Mouse (Mus musculus): ENCODE data around the gene Krtap1-4. TPM values are rescaled to one million over a fixed set of nuclear protein-coding genes. Genes with fewer than 3 reads are reported as not detected.

Gene Krtap1-4
- polyA plus RNA-seq, 1 experiment from 2014 or later: not detected

- Histone ChIP-seq H3K36me3 (ENCODE audit: control insufficient read depth, insufficient read depth, low read length) (no peaks in the 10 kb centered on the region), H3K4me2 (replicated peaks; ENCODE audit: low read depth, low read length) (no peak within 1 kb of the TSS), H3K9ac (ENCODE audit: low read depth, low read length) (no peak within 1 kb of the TSS), H3K9me3 (ENCODE audit: control insufficient read depth, low read length) (no peaks in the 10 kb centered on the region), H3K4me1 (ENCODE audit: control insufficient read depth, insufficient read depth, low read length) (no peaks in the 10 kb centered on the region), H3K27me3 (ENCODE audit: control insufficient read depth, insufficient read depth, low read length) (no peaks in the 10 kb centered on the region), H3K4me3 (ENCODE audit: low read length) (no peak within 1 kb of the TSS), H3K27ac (ENCODE audit: low read depth, low read length) (no peak within 1 kb of the TSS)
- ATAC-seq (ENCODE audit: low FRiP score, low TSS enrichment): no peak
- WGBS: 89% methylated on average over 9 of the region's 9 CpGs
These were observed 24.1 kb downstream of the Krtap1-4 start, which contains the start of gene Gm11939 for GRCm38 (mm10) chr11:99559366-99559765. Gm11939 (minus strand) TSS chr11:99559466.

DNA sequence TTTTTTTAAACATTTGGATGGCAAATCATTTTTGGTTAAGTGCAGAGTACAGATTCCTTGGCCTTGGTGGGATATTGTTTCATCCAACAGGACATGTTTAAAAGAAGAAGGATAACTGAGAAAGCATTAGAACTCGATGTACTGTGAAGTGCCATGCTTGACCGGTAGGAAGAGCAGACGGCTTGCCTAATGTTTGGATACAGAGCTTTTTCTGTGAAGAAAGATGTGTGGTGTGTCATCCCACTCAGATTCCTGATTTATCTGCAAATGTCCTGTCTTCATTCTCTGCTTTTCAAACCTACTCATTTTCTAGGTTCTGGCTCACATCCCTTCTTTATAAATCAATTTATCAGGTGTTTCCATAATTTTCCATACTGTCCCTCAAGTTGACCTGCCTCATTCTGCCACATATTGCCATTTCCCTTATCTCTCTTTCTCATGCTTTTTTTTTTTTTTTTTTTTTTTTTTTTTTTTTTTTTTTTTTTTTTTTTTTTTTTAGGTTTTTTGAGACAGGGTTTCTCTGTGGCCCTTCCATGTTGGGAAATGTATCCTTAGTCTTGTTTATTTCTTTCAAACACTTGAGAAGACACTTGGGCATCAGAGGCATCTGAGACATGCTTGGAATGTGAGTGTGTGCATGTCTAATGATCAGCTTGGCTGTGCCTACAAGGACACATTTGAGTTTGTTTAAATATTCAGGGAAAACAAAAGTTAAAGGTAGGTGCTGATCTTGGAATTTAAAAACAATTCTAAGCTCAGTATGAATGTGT, 25.3 kb downstream of the Krtap1-4 start:
- Histone ChIP-seq H3K36me3 (ENCODE audit: control insufficient read depth, insufficient read depth, low read length) (no peaks in the 10 kb centered on the region), H3K9me3 (ENCODE audit: control insufficient read depth, low read length) (no peaks in the 10 kb centered on the region), H3K4me2 (replicated peaks; ENCODE audit: low read depth, low read length) (no peak overlapping the region), H3K4me1 (ENCODE audit: control insufficient read depth, insufficient read depth, low read length) (no peaks in the 10 kb centered on the region), H3K4me3 (ENCODE audit: low read length) (no peak overlapping the region), H3K27ac (ENCODE audit: low read depth, low read length) (no peak overlapping the region), H3K9ac (ENCODE audit: low read depth, low read length) (no peak overlapping the region), H3K27me3 (ENCODE audit: control insufficient read depth, insufficient read depth, low read length) (no peaks in the 10 kb centered on the region)
- WGBS: 50% methylated on average over 3 of the region's 3 CpGs
- no peak for ATAC-seq (ENCODE audit: low FRiP score, low TSS enrichment)

DNA sequence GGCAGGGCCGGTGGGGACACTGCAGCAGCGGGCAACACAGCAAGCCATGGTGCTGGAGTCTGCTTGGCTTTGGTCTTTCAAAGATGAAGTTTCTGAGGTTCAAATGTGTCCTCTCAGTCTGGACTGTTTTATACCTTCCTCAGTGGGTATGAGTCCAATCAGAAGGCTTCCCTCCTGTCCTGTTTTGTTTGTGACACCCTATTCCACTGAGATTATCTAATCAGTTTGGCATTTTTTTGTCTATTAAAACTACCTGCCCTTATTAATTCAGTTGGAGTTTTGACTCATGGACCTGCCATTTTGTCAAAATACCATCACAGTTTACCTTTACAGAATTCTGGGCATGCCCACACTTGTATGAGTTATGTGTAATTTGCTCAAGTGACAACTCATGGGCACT, 26.7 kb downstream of the Krtap1-4 start, which contains the start of gene Krtap3-2:
TSS of gene Krtap3-2 (minus strand) at position 101 of the 400 bp plus-strand sequence.
- Histone ChIP-seq H3K27ac (ENCODE audit: low read depth, low read length) (no peak within 1 kb of the TSS), H3K4me3 (ENCODE audit: low read length) (no peak within 1 kb of the TSS), H3K4me2 (replicated peaks; ENCODE audit: low read depth, low read length) (no peak within 1 kb of the TSS), H3K36me3 (ENCODE audit: control insufficient read depth, insufficient read depth, low read length) (no peaks in the 10 kb centered on the region), H3K9ac (ENCODE audit: low read depth, low read length) (no peak within 1 kb of the TSS), H3K9me3 (ENCODE audit: control insufficient read depth, low read length) (no peaks in the 10 kb centered on the region), H3K4me1 (ENCODE audit: control insufficient read depth, insufficient read depth, low read length) (no peaks in the 10 kb centered on the region), H3K27me3 (ENCODE audit: control insufficient read depth, insufficient read depth, low read length) (no peaks in the 10 kb centered on the region)
- ATAC-seq (ENCODE audit: low FRiP score, low TSS enrichment): no peak
- 80% methylated on average over 2 of the region's 2 CpGs for WGBS

DNA sequence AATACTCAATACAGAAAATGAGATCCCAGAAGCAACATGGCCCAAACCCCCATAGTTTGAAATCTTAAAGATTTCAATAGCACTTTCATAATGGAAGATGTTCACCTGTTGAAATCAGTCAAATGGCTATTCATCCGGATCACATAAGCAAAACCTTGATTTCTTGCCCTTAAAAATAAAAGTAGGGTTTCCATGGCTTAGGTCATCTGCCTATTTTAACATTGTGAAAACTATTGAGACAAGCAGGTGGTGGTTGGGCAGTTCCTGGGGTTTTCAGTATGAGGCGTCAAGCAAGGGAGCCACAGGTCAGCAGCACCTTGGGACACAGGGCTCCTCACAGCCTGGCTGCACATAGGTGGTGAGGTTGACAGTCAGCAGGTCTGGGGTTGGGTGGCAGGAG, 27.3 kb downstream of the Krtap1-4 start:
- Histone ChIP-seq H3K9me3 (ENCODE audit: control insufficient read depth, low read length) (no peaks in the 10 kb centered on the region), H3K27ac (ENCODE audit: low read depth, low read length) (no peak overlapping the region), H3K36me3 (ENCODE audit: control insufficient read depth, insufficient read depth, low read length) (no peaks in the 10 kb centered on the region), H3K4me1 (ENCODE audit: control insufficient read depth, insufficient read depth, low read length) (no peaks in the 10 kb centered on the region), H3K9ac (ENCODE audit: low read depth, low read length) (no peak overlapping the region), H3K27me3 (ENCODE audit: control insufficient read depth, insufficient read depth, low read length) (no peaks in the 10 kb centered on the region), H3K4me2 (replicated peaks; ENCODE audit: low read depth, low read length) (no peak overlapping the region), H3K4me3 (ENCODE audit: low read length) (no peak overlapping the region)
- no peak for ATAC-seq (ENCODE audit: low FRiP score, low TSS enrichment)
- 87% methylated on average over 2 of the region's 2 CpGs for WGBS

- 31% methylated on average over 4 of the region's 4 CpGs for WGBS
- no peak within 1 kb of the TSS for H3K27ac ChIP-seq (ENCODE audit: low read depth, low read length)
These were observed 32.7 kb downstream of the Krtap1-4 start, which contains the start of gene Krtap3-3 for GRCm38 (mm10) chr11:99550765-99551164. Krtap3-3 (minus strand) TSS chr11:99550865.

GRCm38 (mm10) chr11:99547892-99548291, 35.6 kb downstream of the Krtap1-4 start:
- H3K36me3 ChIP-seq (ENCODE audit: control insufficient read depth, insufficient read depth, low read length): no peaks in the 10 kb centered on the region
- no peaks in the 10 kb centered on the region for H3K4me1 ChIP-seq (ENCODE audit: control insufficient read depth, insufficient read depth, low read length)
- no peak overlapping the region for H3K4me3 ChIP-seq (ENCODE audit: low read length)
- H3K9ac ChIP-seq (ENCODE audit: low read depth, low read length): no peak overlapping the region
- no peaks in the 10 kb centered on the region for H3K9me3 ChIP-seq (ENCODE audit: control insufficient read depth, low read length)
- no peak for ATAC-seq (ENCODE audit: low FRiP score, low TSS enrichment)
- no peak overlapping the region for H3K4me2 ChIP-seq (replicated peaks; ENCODE audit: low read depth, low read length)
- no peak overlapping the region for H3K27ac ChIP-seq (ENCODE audit: low read depth, low read length)
- H3K27me3 ChIP-seq (ENCODE audit: control insufficient read depth, insufficient read depth, low read length): no peaks in the 10 kb centered on the region

More at GRCm38 (mm10) chr11:99550765-99551164, 32.7 kb downstream of the Krtap1-4 start, which contains the start of gene Krtap3-3:
- Histone ChIP-seq H3K9ac (ENCODE audit: low read depth, low read length) (no peak within 1 kb of the TSS), H3K27me3 (ENCODE audit: control insufficient read depth, insufficient read depth, low read length) (no peaks in the 10 kb centered on the region), H3K36me3 (ENCODE audit: control insufficient read depth, insufficient read depth, low read length) (no peaks in the 10 kb centered on the region), H3K4me2 (replicated peaks; ENCODE audit: low read depth, low read length) (no peak within 1 kb of the TSS), H3K9me3 (ENCODE audit: control insufficient read depth, low read length) (no peaks in the 10 kb centered on the region), H3K4me3 (ENCODE audit: low read length) (no peak within 1 kb of the TSS), H3K4me1 (ENCODE audit: control insufficient read depth, insufficient read depth, low read length) (no peaks in the 10 kb centered on the region)
- ATAC-seq (ENCODE audit: low FRiP score, low TSS enrichment): no peak

- no peak for ATAC-seq (ENCODE audit: low FRiP score, low TSS enrichment)
- Histone ChIP-seq H3K4me1 (ENCODE audit: control insufficient read depth, insufficient read depth, low read length) (no peaks in the 10 kb centered on the region), H3K27ac (ENCODE audit: low read depth, low read length) (no peak overlapping the region), H3K36me3 (ENCODE audit: control insufficient read depth, insufficient read depth, low read length) (no peaks in the 10 kb centered on the region), H3K9me3 (ENCODE audit: control insufficient read depth, low read length) (no peaks in the 10 kb centered on the region), H3K27me3 (ENCODE audit: control insufficient read depth, insufficient read depth, low read length) (no peaks in the 10 kb centered on the region), H3K4me2 (replicated peaks; ENCODE audit: low read depth, low read length) (no peak overlapping the region; the same call in 1 of the 2 replicates), H3K4me3 (ENCODE audit: low read length) (no peak overlapping the region), H3K9ac (ENCODE audit: low read depth, low read length) (no peak overlapping the region)
- 64% methylated on average over 9 of the region's 9 CpGs for WGBS
These were observed 43.7 kb downstream of the Krtap1-4 start for GRCm38 (mm10) chr11:99539721-99540120.

Other genes starting within 250 kb of the Krtap1-4 start
- gene Krt26, start 245.7 kb downstream of the Krtap1-4 start, polyA plus RNA-seq (2014; fragmentation: Nextera tagmentation; extraction: Ambion mirVana): not detected in 2 replicates
- not detected in 2 replicates for gene Krt27, start 232.6 kb downstream of the Krtap1-4 start, polyA plus RNA-seq (2014; fragmentation: Nextera tagmentation; extraction: Ambion mirVana)
- gene Krt28, start 208.8 kb downstream of the Krtap1-4 start, polyA plus RNA-seq (2014; fragmentation: Nextera tagmentation; extraction: Ambion mirVana): 0.18 TPM in 1 of 2 replicates, not detected in the other
- gene Krt10, start 194.3 kb downstream of the Krtap1-4 start, polyA plus RNA-seq (2014; fragmentation: Nextera tagmentation; extraction: Ambion mirVana): 31.3 and 37.5 TPM in 2 replicates
- not detected in 2 replicates for gene Krt12, start 161.4 kb downstream of the Krtap1-4 start, polyA plus RNA-seq (2014; fragmentation: Nextera tagmentation; extraction: Ambion mirVana)
- 0.22 and 0.36 TPM in 2 replicates for gene Krt20, start 145.5 kb downstream of the Krtap1-4 start, polyA plus RNA-seq (2014; fragmentation: Nextera tagmentation; extraction: Ambion mirVana)
- gene Krt23, start 90.5 kb downstream of the Krtap1-4 start, polyA plus RNA-seq (2014; fragmentation: Nextera tagmentation; extraction: Ambion mirVana): 24.7 and 33.3 TPM in 2 replicates
- 0.43 and 0.69 TPM in 2 replicates for gene Krt39, start 62.3 kb downstream of the Krtap1-4 start, polyA plus RNA-seq (2014; fragmentation: Nextera tagmentation; extraction: Ambion mirVana)
- not detected in 2 replicates for gene Krt40, start 40.5 kb downstream of the Krtap1-4 start, polyA plus RNA-seq (2014; fragmentation: Nextera tagmentation; extraction: Ambion mirVana)
- not detected in 2 replicates for gene Krtap3-3, start 32.8 kb downstream of the Krtap1-4 start, polyA plus RNA-seq (2014; fragmentation: Nextera tagmentation; extraction: Ambion mirVana)
- not detected in 2 replicates for gene Krtap3-2, start 26.8 kb downstream of the Krtap1-4 start, polyA plus RNA-seq (2014; fragmentation: Nextera tagmentation; extraction: Ambion mirVana)
- gene Gm11939, start 24.2 kb downstream of the Krtap1-4 start, polyA plus RNA-seq (2014; fragmentation: Nextera tagmentation; extraction: Ambion mirVana): not detected in 2 replicates
- gene Krtap3-1, start 17.0 kb downstream of the Krtap1-4 start, polyA plus RNA-seq (2014; fragmentation: Nextera tagmentation; extraction: Ambion mirVana): not detected in 2 replicates
- not detected in 2 replicates for gene Krtap1-5, start 2.6 kb downstream of the Krtap1-4 start, polyA plus RNA-seq (2014; fragmentation: Nextera tagmentation; extraction: Ambion mirVana)
- not detected in 2 replicates for gene Krtap1-3, start 7.7 kb upstream of the Krtap1-4 start, polyA plus RNA-seq (2014; fragmentation: Nextera tagmentation; extraction: Ambion mirVana)
- gene Krtap9-3, start 14.5 kb upstream of the Krtap1-4 start, polyA plus RNA-seq (2014; fragmentation: Nextera tagmentation; extraction: Ambion mirVana): not detected in 2 replicates
- gene Gm11938, start 19.7 kb upstream of the Krtap1-4 start, polyA plus RNA-seq (2014; fragmentation: Nextera tagmentation; extraction: Ambion mirVana): not detected in 2 replicates
- gene Gm11937, start 26.5 kb upstream of the Krtap1-4 start, polyA plus RNA-seq (2014; fragmentation: Nextera tagmentation; extraction: Ambion mirVana): not detected in 2 replicates
- not detected in 2 replicates for gene Krtap2-4, start 31.2 kb upstream of the Krtap1-4 start, polyA plus RNA-seq (2014; fragmentation: Nextera tagmentation; extraction: Ambion mirVana)
- not detected in 2 replicates for gene Gm11562, start 36.8 kb upstream of the Krtap1-4 start, polyA plus RNA-seq (2014; fragmentation: Nextera tagmentation; extraction: Ambion mirVana)
- gene Krtap4-1, start 44.6 kb upstream of the Krtap1-4 start, polyA plus RNA-seq (2014; fragmentation: Nextera tagmentation; extraction: Ambion mirVana): not detected in 2 replicates
- not detected in 2 replicates for gene Krtap4-2, start 51.4 kb upstream of the Krtap1-4 start, polyA plus RNA-seq (2014; fragmentation: Nextera tagmentation; extraction: Ambion mirVana)
- gene Krtap4-7, start 60.4 kb upstream of the Krtap1-4 start, polyA plus RNA-seq (2014; fragmentation: Nextera tagmentation; extraction: Ambion mirVana): not detected in 2 replicates
- gene Gm11555, start 66.6 kb upstream of the Krtap1-4 start, polyA plus RNA-seq (2014; fragmentation: Nextera tagmentation; extraction: Ambion mirVana): not detected in 2 replicates
- not detected in 2 replicates for gene Gm11563, start 75.3 kb upstream of the Krtap1-4 start, polyA plus RNA-seq (2014; fragmentation: Nextera tagmentation; extraction: Ambion mirVana)
- gene Krtap4-6, start 82.3 kb upstream of the Krtap1-4 start, polyA plus RNA-seq (2014; fragmentation: Nextera tagmentation; extraction: Ambion mirVana): not detected in 2 replicates
- not detected in 2 replicates for gene Gm14190, start 107.1 kb upstream of the Krtap1-4 start, polyA plus RNA-seq (2014; fragmentation: Nextera tagmentation; extraction: Ambion mirVana)
- not detected in 2 replicates for gene Gm14180, start 150.6 kb upstream of the Krtap1-4 start, polyA plus RNA-seq (2014; fragmentation: Nextera tagmentation; extraction: Ambion mirVana)
- not detected in 2 replicates for gene Gm11595, start 189.3 kb upstream of the Krtap1-4 start, polyA plus RNA-seq (2014; fragmentation: Nextera tagmentation; extraction: Ambion mirVana)
- gene Krtap4-8, start 197.1 kb upstream of the Krtap1-4 start, polyA plus RNA-seq (2014; fragmentation: Nextera tagmentation; extraction: Ambion mirVana): not detected in 2 replicates
- not detected in 2 replicates for gene Krtap4-9, start 201.5 kb upstream of the Krtap1-4 start, polyA plus RNA-seq (2014; fragmentation: Nextera tagmentation; extraction: Ambion mirVana)
- gene Gm11596, start 209.8 kb upstream of the Krtap1-4 start, polyA plus RNA-seq (2014; fragmentation: Nextera tagmentation; extraction: Ambion mirVana): not detected in 2 replicates
- not detected in 2 replicates for gene Gm11569, start 215.3 kb upstream of the Krtap1-4 start, polyA plus RNA-seq (2014; fragmentation: Nextera tagmentation; extraction: Ambion mirVana)
- not detected in 2 replicates for gene Gm11554, start 220.8 kb upstream of the Krtap1-4 start, polyA plus RNA-seq (2014; fragmentation: Nextera tagmentation; extraction: Ambion mirVana)
- not detected in 2 replicates for gene Krtap4-13, start 226.2 kb upstream of the Krtap1-4 start, polyA plus RNA-seq (2014; fragmentation: Nextera tagmentation; extraction: Ambion mirVana)
- gene Gm11564, start 232.0 kb upstream of the Krtap1-4 start, polyA plus RNA-seq (2014; fragmentation: Nextera tagmentation; extraction: Ambion mirVana): not detected in 2 replicates